Mouse (Mus musculus): ENCODE measurements around the gene Mpp3. TPM values are rescaled to one million over a fixed set of nuclear protein-coding genes. Genes with fewer than 3 reads are reported as not detected.
A peak's percentile ranks its signal among the peaks of the same experiment; 100 is the strongest.

Gene Mpp3
- polyA plus RNA-seq, 1 experiment from 2014 or later = 0.72 TPM

DNA sequence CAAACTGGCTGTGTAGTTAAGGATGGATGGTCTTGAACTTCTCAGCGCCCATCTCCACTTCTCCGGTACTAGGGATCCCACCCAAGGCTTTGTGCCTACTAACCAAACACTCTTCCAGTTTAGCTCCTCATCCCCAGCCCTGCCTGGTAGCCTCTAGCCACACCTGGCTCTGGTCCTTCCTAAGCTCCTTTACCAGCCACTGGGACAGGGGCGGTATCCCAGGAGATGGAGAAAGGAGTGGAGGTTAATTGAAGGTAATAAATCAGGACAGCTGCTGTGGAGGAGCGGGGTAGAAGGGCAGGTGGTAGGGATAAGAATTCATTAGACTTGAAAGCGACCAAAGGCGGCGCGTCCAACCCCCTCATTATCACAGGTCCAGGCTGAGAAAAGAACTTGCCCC lies 63.6 kb downstream of the Mpp3 start:
- Histone ChIP-seq H3K9ac (replicated peaks) (no peak overlapping the region), H3K36me3 (replicated peaks; ENCODE audit: insufficient read depth, low read length) (no peaks in the 10 kb centered on the region), H3K9me3 (ENCODE audit: low read length) (no peaks in the 10 kb centered on the region), H3K27ac (ENCODE audit: low read depth) (no peak overlapping the region), H3K4me1 (ENCODE audit: insufficient read depth) (peaks cover 12% of the 10 kb centered on the region), H3K27me3 (ENCODE audit: insufficient read depth, low read length) (peaks cover 70% of the 10 kb centered on the region), H3K4me3 (ENCODE audit: low read depth, low read length) (no peak overlapping the region), H3K4me2 (ENCODE audit: low read depth, low read length) (no peak overlapping the region)
- no peak for ATAC-seq
- no peak for DNase-seq
- TF ChIP-seq EP300 (IDR thresholded peaks at IDR 0.05; ENCODE audit: low read depth) (no peak), CTCF (IDR thresholded peaks at IDR 0.05; ENCODE audit: low read depth) (no peak)
- WGBS (ENCODE audit: insufficient replicate concordance) = 24% methylated on average over 8 of the region's 8 CpGs

DNA sequence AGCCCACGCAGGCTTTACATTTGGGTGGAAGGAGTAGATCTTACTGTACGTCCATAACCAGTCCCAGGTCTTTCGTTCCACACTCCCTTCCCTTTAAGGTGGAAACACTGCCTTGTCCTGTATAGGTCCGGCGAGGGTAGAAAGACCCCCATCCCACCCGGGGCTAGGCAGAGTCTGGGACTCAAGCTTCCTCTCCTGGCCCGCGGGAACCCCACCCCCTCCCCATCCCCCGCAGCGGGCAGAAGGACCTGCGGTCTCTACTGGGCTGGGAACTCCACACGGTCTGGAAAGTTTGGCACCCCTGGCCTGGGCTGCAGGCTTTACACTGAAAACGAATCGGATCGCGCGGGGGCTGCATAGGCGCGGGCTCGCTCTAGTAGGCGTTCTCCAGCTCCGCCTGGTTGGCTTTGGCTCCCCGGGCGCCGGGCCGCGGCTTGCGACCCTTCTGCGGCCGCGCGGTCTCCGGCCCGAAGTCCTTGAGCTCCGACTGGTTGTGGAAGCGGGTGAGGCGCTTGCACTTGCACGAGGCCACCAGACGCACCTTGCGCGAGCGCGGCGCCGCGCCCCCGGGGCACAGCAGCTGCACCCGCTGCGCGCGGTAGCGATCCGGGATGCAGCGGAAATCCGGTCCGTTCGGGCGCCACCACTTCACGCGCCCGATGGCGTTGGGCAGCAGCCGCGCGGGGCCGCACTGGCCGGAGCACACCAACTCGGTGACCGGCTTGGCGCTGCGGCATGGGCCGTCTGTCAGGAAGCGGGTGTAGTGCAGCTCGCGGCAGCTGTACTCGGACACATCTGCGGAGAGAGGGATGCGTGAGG lies 64.6 kb downstream of the Mpp3 start:
- Histone ChIP-seq H3K36me3 (replicated peaks; ENCODE audit: insufficient read depth, low read length) (no peaks in the 10 kb centered on the region), H3K4me1 (ENCODE audit: insufficient read depth) (peaks cover 12% of the 10 kb centered on the region), H3K27ac (ENCODE audit: low read depth) (no peak overlapping the region), H3K4me2 (ENCODE audit: low read depth, low read length) (peak overlapping the region; percentile 71), H3K9me3 (ENCODE audit: low read length) (no peaks in the 10 kb centered on the region), H3K4me3 (ENCODE audit: low read depth, low read length) (peak overlapping the region; percentile 43), H3K27me3 (ENCODE audit: insufficient read depth, low read length) (peaks cover 70% of the 10 kb centered on the region), H3K9ac (replicated peaks) (peak overlapping the region; percentile 34)
- ATAC-seq (no peak), DNase-seq (peak; percentile 39)
- whole genome bisulfite sequencing (ENCODE audit: insufficient replicate concordance) = 4% methylated on average over 78 of the region's 78 CpGs
- TF ChIP-seq CTCF (IDR thresholded peaks at IDR 0.05; ENCODE audit: low read depth) (no peak), EP300 (IDR thresholded peaks at IDR 0.05; ENCODE audit: low read depth) (no peak)

DNA sequence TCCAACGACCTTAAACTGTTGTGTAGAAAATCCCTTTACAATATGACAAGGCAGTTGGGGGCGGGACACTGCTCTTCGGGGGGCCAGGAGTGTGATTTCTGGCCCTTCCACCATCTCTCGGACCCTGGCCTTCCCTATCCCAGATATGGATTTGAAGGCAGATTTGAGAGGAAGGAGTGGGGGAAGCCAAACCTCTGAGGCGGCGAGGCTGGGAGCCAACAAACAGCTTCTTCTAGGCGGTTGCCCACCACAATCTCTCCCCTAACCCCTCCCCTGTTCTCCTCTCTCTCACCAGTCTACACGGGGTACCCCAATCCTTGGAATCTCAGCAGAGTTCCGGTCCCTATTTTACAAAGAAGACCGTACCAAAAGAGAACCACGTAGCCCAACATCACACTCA lies 65.2 kb downstream of the Mpp3 start:
- H3K4me2 ChIP-seq (ENCODE audit: low read depth, low read length) = peak overlapping the region; percentile 71; the same call in 1 of the 2 replicates
- H3K4me1 ChIP-seq (ENCODE audit: insufficient read depth) = peaks cover 12% of the 10 kb centered on the region
- no peak overlapping the region for H3K9ac ChIP-seq (replicated peaks)
- no peak overlapping the region for H3K27ac ChIP-seq (ENCODE audit: low read depth)
- ATAC-seq = no peak
- H3K4me3 ChIP-seq (ENCODE audit: low read depth, low read length) = no peak overlapping the region
- no peak for DNase-seq
- 5% methylated on average over 11 of the region's 11 CpGs for WGBS (ENCODE audit: insufficient replicate concordance)
- H3K27me3 ChIP-seq (ENCODE audit: insufficient read depth, low read length) = peaks cover 66% of the 10 kb centered on the region
- TF ChIP-seq EP300 (IDR thresholded peaks at IDR 0.05; ENCODE audit: low read depth) = no peak
- no peak for TF ChIP-seq CTCF (IDR thresholded peaks at IDR 0.05; ENCODE audit: low read depth)
- H3K36me3 ChIP-seq (replicated peaks; ENCODE audit: insufficient read depth, low read length) = no peaks in the 10 kb centered on the region
- H3K9me3 ChIP-seq (ENCODE audit: low read length) = no peaks in the 10 kb centered on the region

DNA sequence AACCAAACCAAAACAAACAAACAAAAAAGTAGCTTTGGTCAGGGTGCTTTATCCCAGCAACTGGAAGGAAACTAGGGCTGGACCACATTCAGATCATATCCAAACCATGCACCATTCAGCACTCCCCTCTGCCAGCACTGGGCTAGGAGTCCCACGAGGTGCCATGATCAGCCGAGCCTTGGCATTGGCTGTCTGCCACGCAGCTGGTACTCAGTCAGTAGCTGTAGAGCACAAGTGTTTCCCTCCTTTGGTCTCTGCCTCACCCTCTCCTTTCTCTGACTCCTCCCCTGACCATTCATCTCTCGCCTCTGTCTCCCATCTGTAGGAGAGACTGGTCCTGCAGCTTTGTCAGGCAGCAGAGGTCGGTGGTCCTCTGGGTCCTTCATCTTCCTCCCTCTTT lies 70.8 kb downstream of the Mpp3 start:
- H3K27me3 ChIP-seq (ENCODE audit: insufficient read depth, low read length) = peaks cover 22% of the 10 kb centered on the region
- no peak overlapping the region for H3K4me2 ChIP-seq (ENCODE audit: low read depth, low read length)
- H3K4me3 ChIP-seq (ENCODE audit: low read depth, low read length) = no peak overlapping the region
- no peak overlapping the region for H3K9ac ChIP-seq (replicated peaks)
- WGBS (ENCODE audit: insufficient replicate concordance) = 55% methylated on average over 5 of the region's 5 CpGs
- peaks cover 10% of the 10 kb centered on the region for H3K4me1 ChIP-seq (ENCODE audit: insufficient read depth)
- no peak overlapping the region for H3K27ac ChIP-seq (ENCODE audit: low read depth)
- ATAC-seq (no peak), DNase-seq (no peak)
- H3K36me3 ChIP-seq (replicated peaks; ENCODE audit: insufficient read depth, low read length) = no peaks in the 10 kb centered on the region
- no peaks in the 10 kb centered on the region for H3K9me3 ChIP-seq (ENCODE audit: low read length)
- TF ChIP-seq CTCF (IDR thresholded peaks at IDR 0.05; ENCODE audit: low read depth) (no peak), EP300 (IDR thresholded peaks at IDR 0.05; ENCODE audit: low read depth) (no peak)

DNA sequence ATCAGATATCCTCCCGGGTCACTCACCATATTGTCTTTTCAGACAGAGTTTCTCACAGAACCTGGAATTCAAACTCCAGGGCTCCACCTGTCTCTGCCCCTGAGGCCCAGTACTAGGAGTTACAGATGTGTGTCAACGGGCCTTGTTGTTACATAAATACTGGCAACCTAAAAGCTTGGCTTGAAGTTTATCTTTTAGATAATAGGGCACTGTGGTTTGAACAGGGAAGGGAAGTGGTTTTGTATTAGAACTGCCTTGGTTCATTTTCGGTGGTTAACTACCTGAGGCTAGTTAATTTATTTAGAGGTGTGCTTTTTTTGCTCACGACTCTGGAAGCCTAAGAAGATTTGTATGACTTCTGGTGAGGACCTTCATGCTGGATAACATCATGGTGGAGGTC lies 74.8 kb downstream of the Mpp3 start:
- Histone ChIP-seq H3K27ac (ENCODE audit: low read depth) (0 out of 2 replicates have a peak overlapping the region, but pooled peaks have one; percentile 22), H3K9ac (replicated peaks) (no peak overlapping the region), H3K9me3 (ENCODE audit: low read length) (no peaks in the 10 kb centered on the region), H3K36me3 (replicated peaks; ENCODE audit: insufficient read depth, low read length) (no peaks in the 10 kb centered on the region), H3K4me1 (ENCODE audit: insufficient read depth) (peaks cover 14% of the 10 kb centered on the region), H3K4me3 (ENCODE audit: low read depth, low read length) (no peak overlapping the region), H3K27me3 (ENCODE audit: insufficient read depth, low read length) (peaks cover 6% of the 10 kb centered on the region; the same call in 1 of the 2 replicates), H3K4me2 (ENCODE audit: low read depth, low read length) (no peak overlapping the region)
- no peak for TF ChIP-seq CTCF (IDR thresholded peaks at IDR 0.05; ENCODE audit: low read depth)
- TF ChIP-seq EP300 (IDR thresholded peaks at IDR 0.05; ENCODE audit: low read depth) = no peak
- no peak for ATAC-seq
- DNase-seq = no peak
- WGBS (ENCODE audit: insufficient replicate concordance) = 11% methylated on average over 4 of the region's 4 CpGs

DNA sequence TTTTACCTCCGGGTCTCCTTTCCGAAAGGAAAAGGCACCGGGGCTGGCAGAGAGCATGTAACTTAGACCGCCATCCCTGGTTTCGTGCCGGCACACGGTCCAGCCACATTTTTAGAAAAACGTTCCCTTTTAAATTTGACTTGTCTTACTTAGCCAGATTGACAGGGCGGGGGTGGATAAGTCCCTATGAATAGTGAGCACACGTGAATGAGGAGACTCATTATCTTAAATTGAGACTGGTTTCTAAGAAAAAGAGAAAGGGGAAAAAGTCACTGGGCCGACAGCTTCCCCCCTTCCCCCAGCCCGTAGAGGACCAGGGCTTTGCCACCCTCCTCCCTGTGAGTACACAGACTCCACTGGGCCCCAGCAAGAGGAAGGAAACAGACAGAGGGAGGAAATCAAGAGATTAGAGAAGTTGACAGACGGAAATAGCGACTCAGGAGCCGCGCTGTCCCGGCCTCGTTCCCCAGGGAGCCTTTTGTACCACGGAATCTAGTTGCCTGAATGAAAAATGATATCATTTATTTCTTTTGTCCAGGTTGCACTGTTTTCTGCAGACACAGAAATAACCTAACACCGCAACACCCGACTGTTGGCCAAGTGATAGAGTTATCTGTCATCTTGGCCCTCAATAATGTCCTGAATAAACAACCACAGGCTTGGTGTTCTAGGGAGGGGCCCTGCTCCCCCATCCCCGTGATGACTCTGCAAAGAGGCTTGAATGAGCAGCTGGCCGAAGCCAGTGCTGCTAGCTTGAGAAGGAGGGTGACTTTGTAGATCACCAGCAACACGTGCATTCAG lies 75.5 kb downstream of the Mpp3 start:
- TF ChIP-seq EP300 (IDR thresholded peaks at IDR 0.05; ENCODE audit: low read depth) = peak; percentile 32; the same call in 1 of the 2 replicates
- no peak for TF ChIP-seq CTCF (IDR thresholded peaks at IDR 0.05; ENCODE audit: low read depth)
- peak; percentile 67 for ATAC-seq
- H3K4me2 ChIP-seq (ENCODE audit: low read depth, low read length) = peak overlapping the region; percentile 45
- 10% methylated on average over 24 of the region's 24 CpGs for WGBS (ENCODE audit: insufficient replicate concordance)
- no peaks in the 10 kb centered on the region for H3K9me3 ChIP-seq (ENCODE audit: low read length)
- peaks cover 14% of the 10 kb centered on the region for H3K4me1 ChIP-seq (ENCODE audit: insufficient read depth)
- no peak overlapping the region for H3K4me3 ChIP-seq (ENCODE audit: low read depth, low read length)
- no peaks in the 10 kb centered on the region for H3K36me3 ChIP-seq (replicated peaks; ENCODE audit: insufficient read depth, low read length)
- peaks cover 6% of the 10 kb centered on the region; the same call in 1 of the 2 replicates for H3K27me3 ChIP-seq (ENCODE audit: insufficient read depth, low read length)
- peak; percentile 43 for DNase-seq
- no peak overlapping the region for H3K9ac ChIP-seq (replicated peaks)
- 0 out of 2 replicates have a peak overlapping the region, but pooled peaks have one; percentile 22 for H3K27ac ChIP-seq (ENCODE audit: low read depth)
